Mouse (Mus musculus): ENCODE results near the gene Fgfr2.

GRCm38 (mm10) chr7:133132702-133133101 lies 9.6 kb upstream of the Fgfr2 start:
- TF ChIP-seq CTCF (IDR thresholded peaks at IDR 0.05) (no peak), EP300 (IDR thresholded peaks at IDR 0.05) (no peak)
